Mouse (Mus musculus): ENCODE measurements around the gene Mip.
"Not testable (repeated sequence)": the region's sequence is repeated elsewhere in the genome, so short reads cannot be mapped to it uniquely, and the experiment has no call there.

Gene Mip

DNA sequence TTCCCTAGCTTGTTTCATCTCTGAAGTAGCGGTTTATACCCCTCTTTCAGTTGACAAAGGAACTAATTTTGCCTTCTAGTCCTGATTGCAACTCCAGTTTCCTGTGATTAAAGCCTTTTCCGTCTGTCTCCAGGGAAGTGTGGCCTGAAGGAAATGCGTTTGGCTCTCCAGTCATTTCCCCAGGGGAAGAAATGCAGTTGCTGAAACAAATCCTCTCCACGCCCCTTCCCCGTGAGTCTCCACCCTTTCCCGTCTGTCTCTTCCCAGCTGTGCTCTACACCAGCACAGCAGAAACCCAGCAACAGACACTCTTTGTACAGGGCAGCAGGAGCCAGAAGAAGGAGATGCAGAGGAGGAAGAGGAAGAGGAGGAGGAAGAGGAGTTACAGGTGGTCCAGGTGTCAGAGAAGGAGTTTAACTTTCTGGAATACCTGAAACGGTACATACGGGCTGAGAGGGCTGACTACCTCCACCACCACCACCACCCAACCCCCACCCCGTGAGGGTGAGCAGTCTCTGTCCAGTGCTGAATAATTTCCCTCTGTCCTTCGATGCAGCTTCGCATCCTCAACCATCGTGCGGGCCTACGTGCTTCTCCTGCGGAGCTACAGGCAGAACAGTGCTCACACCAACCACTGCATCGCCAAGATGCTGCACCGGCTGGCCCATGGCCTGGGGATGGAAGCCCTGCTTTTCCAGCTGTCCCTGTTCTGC lies 21.5 kb downstream of the Mip start:
- no peak for DNase-seq (ENCODE audit: low spot score in 2 of 2)

DNA sequence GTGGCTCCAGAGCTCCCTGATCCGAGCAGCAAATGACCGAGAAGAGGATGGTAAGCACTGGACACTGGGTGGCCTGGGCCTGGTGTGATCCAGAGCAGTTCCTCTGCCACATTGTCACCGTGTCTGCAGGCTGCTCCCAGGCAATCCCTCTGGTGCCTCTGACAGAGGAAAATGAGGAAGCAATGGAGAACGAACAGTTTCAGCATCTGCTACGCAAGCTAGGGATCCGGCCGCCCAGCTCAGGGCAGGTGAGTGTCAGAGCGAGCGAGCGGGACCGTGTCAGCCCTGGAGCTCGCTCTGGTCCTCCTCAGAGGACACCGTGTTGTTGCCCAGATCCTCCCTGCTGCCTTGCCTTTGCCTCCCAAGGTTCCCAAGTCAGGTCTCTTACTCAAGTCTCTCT lies 24.9 kb downstream of the Mip start:
- no peak for DNase-seq (ENCODE audit: low spot score in 2 of 2)

DNA sequence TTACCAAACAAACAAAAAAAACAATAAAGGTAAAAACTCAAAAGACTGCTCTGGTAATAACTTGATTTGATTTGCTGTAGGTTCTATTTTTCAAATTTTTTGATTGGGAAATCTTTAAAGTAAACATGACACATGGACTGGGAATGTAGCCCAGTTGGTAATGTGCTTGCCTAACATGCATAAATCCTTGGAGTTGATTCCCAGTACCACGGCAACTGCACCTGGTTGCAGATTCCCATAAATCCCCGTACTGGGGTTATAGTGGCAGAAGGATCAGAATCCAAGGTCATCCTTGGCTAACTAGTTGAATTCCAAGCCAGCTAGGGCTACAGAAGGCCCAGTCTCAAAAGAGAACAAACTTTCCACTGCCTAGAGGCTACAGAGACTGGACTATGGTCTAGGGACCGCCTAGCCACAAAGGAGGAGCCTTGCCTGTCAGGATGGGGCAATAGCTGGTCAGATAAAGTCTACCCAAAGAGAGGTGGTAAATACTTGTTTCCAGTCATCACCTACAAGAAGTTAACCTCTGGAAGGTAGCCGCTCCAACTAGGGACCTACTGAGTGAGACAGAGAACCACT lies 28.1 kb downstream of the Mip start, which contains the start of gene Apon:
Gene Apon, plus strand, starts transcription at position 420 of the 579 bp plus-strand sequence.
- DNase-seq (ENCODE audit: low spot score in 2 of 2): no peak

DNA sequence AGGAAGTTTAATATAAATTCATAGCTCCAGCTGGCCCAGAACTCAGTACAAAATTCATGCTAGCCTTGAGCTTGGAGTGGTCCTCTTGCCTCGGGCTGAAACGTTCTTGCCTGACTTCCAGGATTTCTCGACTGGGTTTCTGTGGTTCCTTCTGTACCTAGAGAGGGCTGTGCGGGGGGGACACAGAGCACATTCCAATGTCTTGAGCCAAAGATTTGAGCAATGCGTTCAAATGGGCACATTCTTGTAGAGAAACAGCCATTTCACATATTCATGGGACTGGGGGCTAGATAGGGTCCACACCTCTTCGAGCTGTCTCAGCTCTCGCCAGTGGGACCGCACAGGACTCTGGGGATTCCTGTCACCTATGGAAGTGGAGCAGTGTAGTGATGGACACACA lies 30.3 kb downstream of the Mip start:
- DNase-seq (ENCODE audit: low spot score in 2 of 2): no peak

DNA sequence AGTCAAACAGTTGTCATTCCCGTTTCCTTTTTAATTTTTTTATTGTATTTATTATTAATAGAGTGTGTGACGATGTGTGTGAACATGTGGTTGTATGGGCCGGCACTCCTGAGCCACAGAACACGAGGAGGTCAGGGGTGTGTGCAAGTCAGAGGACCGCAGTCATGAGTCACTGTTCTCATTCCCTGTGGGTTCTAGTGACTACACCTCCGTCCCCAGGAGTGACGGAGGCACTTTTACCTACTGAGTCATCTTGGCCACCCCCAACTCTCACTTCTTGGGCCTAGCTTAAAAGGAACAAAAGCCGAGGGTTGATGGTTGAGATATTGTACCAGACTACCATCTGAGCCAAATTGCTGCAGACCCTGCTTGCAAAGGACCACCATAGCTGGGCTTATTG lies 30.7 kb downstream of the Mip start:
- DNase-seq (ENCODE audit: low spot score in 2 of 2): no peak

DNA sequence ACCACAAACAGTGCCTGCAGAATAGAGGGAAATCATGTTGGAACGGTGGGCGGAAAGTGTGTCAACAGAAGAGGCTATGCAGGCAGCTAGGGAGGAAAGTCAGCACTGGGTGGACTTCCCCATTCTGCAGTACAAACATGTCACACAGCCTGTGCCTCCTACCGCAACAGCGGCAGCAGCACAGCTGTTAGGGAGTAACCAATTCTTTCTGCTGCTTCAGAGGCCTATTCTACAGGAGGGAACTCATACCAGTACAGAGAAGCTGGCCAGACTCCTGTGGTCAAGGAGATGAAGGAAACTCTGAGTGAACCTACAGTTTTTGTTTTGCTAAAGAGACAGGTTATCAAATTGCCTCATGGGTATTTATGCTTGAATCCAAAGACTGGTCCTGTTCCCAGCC lies 33.3 kb downstream of the Mip start:
- DNase-seq (ENCODE audit: low spot score in 2 of 2): no peak

DNA sequence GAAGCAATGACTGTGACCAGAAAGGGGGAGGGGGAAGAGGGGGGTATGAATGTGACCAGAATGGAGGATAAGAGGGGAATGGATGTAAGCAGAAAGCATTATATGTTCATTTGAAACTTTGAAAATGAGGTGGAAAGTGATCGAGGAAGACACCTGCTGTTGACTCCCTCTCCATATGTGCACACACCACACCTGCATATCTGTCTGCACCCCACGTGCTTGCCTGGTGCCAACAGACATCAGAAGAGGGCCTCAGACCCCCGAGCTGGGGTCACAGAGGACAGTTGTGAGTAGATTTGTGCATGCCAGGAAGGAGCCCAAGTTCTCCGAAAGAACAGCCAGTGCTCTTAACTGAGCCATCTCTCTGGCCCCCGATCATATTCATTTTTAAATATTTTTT lies 34.3 kb downstream of the Mip start:
- DNase-seq (ENCODE audit: low spot score in 2 of 2): no peak

DNA sequence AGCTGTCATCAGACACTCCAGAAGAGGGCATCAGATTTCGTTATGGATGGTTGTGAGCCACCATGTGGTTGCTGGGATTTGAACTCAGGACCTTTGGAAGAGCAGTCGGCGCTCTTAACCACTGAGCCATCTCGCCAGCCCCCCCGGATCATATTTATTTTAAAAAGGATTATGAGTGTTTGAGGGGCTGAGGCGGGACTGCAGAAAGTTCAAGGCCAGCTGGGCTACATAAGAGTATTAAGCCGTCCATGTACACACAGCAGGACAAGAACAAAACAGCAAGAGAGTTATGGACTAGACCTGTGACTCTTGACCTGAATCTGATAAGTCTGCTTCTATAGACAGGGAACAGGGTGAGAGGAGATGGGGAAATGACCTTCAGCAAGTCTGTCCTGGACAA lies 34.7 kb downstream of the Mip start:
- not testable (repeated sequence) for DNase-seq (ENCODE audit: low spot score in 2 of 2)

DNA sequence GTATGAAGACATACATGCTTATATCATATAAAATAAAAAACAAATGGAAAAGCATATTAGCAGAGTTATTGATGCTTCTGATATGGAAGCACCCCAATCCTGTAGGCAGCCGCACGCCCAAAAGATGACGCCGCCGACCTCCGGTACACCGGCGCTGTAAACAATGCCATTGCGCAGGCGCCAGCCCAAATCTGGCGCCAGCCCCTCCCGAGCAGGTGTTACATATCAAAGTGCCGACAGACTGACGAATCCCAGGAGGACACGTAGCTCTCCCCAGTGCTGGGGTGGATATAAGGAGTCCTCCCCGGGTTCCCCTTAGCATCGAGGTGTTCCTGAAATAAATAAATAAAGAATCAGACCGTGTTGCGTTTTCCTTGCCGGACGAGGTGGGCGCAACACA lies 36.7 kb downstream of the Mip start:
- DNase-seq (ENCODE audit: low spot score in 2 of 2): no peak

DNA sequence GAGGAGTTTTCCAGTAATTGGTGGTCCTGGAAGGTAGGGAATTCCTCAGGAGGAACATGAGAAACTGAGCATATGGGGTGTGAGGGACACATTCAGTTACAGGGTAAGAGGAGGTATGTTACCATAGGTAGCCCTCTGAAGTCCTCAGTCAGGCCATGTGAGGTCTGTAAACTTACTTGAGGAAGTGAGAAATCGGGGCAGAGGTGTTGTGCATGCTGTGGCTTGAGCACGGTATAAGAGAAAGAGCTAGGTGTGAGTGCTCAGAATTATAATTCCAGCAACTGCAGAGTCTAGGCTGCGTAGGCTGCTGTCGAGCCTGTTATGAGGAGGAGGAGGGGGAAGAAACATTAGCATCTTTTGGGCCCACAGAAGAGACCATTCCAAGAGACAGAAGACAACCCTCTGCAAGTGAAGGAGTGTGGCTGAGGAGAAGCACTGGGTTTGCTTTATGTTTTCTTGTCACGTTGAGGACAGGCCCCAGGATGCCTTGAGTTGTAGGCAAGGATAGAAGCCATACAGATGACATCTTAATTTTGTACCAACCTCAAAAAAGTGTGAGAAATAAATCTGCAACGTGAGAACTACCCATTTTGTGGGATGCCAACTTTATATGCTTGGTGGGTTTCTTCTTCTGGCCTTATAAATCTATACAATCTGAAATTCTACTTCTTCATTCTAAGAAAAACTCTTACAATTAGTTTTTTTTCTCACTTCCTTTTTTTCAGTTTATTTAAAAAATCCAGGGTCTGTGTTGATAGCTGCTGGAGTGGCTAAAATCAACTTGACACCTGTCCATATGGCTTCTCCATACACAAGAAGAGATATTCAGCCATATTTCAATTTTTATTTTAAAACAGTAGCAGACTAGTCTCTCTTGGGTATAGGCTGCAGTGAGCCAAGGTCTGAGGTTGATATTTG lies 38.0 kb downstream of the Mip start:
- no peak for DNase-seq (ENCODE audit: low spot score in 2 of 2)

DNA sequence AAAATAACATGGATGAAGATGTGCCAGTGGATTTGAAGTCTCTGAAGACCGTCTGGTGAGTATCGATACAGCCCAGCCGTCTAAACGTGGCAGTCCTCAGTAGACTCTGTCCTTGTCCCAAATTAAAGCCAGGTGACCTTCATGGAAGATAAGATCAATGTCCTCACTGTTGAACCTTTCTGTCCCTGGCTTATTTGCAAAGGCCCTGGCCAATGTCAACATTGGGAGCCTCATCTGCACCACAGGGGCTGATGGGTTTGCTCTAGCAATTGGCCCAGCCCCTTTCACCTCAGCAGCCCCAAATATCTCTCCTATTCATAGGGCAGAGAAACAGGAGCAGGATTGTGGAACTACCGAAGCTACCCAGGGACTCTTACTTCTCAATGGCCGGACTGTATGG lies 42.7 kb downstream of the Mip start, which contains the start of gene Apof:
Gene Apof, plus strand, starts transcription at position 301 of the 400 bp plus-strand sequence.
- DNase-seq (ENCODE audit: low spot score in 2 of 2): no peak

DNA sequence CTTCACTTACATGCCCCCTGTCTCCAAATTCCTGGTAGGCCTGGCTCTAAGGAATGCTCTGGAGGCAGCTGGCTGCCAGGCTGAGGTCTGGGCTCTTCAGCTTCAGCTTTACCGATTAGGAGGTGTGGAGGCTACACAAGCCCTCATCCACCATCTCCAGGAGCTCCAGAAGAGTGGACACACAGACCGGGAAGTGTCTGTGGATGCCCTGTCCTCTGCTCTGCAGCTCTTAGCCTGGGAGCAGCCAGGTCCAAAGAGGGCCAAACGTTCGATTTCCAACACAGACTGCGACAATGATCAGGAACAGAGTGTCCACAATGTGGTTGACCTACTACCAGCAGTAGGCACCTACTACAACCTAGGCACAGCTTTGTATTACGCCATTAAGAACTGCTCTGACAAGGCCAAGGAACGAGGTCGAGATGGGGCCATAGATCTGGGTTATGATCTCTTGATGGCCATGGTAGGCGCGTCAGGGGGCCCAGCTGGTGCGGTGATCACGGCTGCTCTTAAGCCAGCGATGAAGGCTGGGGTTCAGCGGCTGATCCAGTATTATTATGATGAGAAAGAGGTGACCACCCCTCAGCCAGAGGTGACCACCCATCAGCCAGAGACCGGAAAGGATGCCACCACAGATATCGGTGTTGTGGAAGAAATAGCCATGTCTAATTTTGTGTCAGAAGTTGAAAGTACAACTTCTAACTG lies 43.7 kb downstream of the Mip start:
- DNase-seq (ENCODE audit: low spot score in 2 of 2): no peak

DNA sequence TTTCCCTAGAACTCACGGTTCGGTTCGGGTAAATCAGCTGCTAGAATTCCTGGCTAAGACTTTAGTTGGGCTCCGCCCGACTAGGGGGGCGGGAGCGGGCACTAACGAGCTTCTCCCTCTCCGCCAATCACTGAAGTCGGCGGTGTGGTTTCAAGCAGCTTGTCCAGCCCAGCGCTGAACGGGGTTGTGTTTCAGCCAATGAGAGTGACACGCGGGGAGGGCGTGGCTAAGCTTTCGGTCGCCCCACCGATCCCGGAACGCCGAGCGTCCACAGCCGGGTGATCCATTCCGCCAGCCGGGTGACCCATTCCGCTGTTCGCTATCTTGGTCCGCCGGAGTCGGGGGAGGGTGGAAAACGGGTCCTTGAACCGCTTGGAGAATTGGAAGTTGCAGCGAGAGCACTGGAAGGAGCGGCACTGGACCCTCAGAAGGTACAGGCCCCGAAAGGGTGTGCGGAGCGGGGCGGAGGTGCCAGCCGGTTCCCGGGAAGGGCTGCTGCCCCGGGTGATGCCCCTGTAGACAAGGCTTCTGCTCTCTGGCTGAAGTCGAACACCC lies 44.7 kb downstream of the Mip start, which contains the start of gene Stat2:
Gene Stat2, plus strand, starts transcription at position 273 of the 555 bp plus-strand sequence.
- peak; percentile 92 to 94 for DNase-seq (ENCODE audit: low spot score in 2 of 2)

DNA sequence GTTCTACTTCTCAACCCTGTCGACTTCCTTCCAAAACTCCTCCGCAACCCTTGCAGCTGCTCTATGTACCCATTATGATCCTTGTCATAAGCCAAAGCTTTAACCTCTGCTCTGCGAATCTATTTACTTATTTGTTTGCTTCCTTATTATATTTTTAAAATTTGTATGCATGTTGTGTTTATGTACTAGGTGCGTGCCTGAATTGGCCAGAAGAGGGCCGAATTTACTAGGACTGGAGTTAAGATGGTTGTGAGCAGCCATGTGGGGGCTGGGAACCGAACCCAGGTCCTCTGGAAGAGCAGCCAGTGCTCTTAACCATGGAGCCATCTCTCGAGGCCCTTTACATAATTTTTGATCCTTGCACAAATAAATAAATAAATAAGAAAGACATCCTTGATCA lies 45.2 kb downstream of the Mip start:
- no peak for DNase-seq (ENCODE audit: low spot score in 2 of 2)

DNA sequence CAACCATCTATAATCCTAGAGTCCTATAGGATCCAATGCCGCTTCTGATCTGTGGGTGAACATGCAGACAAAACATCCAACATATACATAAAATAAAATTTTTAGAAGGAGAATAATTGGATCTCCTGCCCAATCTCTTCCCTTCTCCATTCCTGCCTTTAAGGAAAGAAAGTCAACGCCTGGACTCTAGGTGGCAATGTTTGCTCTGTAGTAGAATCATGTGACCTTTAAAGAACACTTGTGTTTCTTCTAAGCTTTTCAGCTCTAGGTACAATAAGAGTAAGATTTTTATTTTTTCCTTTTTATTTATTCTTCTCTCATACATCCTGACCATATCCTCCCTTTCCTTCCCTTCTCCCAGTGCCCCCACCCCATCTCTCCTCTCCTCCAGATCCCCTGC lies 46.2 kb downstream of the Mip start:
- no peak for DNase-seq (ENCODE audit: low spot score in 2 of 2)

DNA sequence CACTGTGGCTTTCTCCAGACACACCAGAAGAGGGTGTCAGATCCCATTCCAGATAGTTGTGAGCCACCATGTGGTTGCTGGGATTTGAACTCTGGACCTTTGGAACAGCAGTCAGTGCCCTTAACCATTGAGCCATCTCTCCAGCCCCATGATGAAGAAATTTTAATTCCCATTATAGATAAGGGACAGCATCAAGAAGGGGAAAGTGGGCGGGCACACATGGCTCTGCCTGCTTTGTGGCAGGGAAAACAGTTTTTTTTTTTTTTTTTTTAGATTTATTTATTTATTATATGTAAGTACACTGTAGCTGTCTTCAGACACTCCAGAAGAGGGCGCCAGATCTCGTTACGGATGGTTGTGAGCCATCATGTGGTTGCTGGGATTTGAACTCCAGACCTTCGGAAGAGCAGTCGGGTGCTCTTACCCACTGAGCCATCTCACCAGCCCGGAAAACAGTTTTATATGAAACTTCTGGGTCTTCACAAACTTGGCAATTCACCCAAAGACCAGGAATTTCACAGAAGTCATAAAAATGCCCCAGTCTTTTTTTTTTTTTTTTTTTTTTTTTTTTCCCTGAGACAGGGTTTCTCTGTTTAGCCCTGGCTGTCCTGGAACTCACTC lies 47.3 kb downstream of the Mip start:
- not testable (repeated sequence) for DNase-seq (ENCODE audit: low spot score in 2 of 2)

DNA sequence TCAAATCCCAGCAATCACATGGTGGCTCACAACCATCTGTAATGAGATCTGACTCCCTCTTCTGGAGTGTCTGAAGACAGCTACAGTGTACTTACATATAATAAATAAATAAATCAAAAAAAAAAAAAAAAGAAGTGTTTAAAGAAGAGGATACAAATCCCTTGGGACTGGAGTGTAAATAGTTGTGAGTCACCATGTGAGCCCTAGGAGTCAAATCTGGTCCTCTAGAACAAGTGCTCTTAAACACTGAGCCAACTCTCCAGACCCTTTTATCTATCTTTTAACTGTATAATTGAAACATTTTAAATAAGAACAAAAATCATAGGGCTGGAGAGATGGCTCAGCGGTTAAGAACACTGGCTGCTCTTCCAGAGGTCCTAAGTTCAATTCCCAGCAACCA lies 49.7 kb downstream of the Mip start:
- DNase-seq (ENCODE audit: low spot score in 2 of 2): not testable (repeated sequence)

DNA sequence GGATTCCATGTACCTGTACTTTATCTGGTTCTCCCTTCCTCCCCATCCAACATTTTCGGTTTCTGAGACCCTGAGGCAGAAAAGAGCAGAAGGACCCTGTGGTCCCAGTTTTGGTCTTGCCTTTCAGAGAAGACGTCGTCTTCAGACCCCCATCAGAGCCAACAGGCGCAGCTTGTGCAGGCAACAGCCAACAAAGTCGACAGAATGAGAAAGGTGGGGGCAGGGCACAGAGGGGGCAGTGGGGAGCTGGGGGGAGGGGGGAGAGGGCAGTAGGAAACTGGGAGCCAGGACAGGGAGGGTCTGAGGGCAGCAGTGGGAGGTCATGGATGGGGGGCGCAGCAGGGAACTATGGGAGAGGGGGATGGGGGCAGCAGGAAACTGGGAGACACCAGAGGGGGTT lies 52.5 kb downstream of the Mip start:
- no peak for DNase-seq (ENCODE audit: low spot score in 2 of 2)

DNA sequence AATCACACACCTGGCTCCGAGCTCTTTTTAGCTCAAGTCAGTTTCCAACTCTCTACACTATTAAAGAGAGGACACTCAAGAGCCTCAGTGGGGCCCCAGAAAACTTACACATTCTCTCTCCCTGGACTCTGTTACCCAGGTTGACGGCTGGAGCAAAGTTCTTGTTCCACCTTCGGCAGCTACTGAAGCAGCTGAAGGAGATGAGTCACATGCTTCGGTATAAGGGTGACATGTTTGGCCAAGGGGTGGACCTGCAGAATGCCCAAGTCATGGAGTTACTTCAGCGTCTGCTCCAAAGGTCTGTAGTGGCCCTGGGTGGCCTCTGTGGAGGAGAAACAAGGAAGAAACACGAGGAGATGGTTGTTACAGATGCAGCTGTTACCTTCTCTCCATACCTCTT lies 55.3 kb downstream of the Mip start:
- DNase-seq (ENCODE audit: low spot score in 2 of 2): no peak
